Mouse (Mus musculus): Measurements from ENCODE around the gene Ust.

GRCm38 (mm10) chr10:8181596-8182185 lies 336.9 kb downstream of the Ust start:
- TF ChIP-seq SMC3 (IDR thresholded peaks at IDR 0.05; ENCODE audit: low read depth, low read length) (no peak), CTCF (conservative IDR thresholded peaks at IDR 0.05 in 1 of 2, IDR thresholded peaks at IDR 0.05 in 1 of 2; ENCODE audit: low read depth in 2 of 2, low read length in 2 of 2) (no peak), JUND (conservative IDR thresholded peaks at IDR 0.05; ENCODE audit: low read depth, low read length) (no peak), ZC3H11A (IDR thresholded peaks at IDR 0.05; ENCODE audit: low read depth, low read length) (no peak), POLR2A (IDR thresholded peaks at IDR 0.05; ENCODE audit: low read depth, low read length) (no peak), USF1 (IDR thresholded peaks at IDR 0.05; ENCODE audit: low read depth, low read length) (no peak), EP300 (IDR thresholded peaks at IDR 0.05; ENCODE audit: low read length) (0 out of 2 replicates have a peak, but pooled peaks have one; percentile 12)

All from CH12.LX (cell line).